Mouse (Mus musculus) gastrocnemius, postnatal 25 days (tissue): ENCODE results near the gene Oscp1. TPM values are rescaled to one million over a fixed set of nuclear protein-coding genes. Genes with fewer than 3 reads are reported as not detected.

Source experiments
- DNase-seq: peaks from one replicate; pipeline ENCODE4 v3.0.0; 2022
- total RNA-seq, 2 experiments: library from RNA; stranded (reverse); gene quantifications; 1 replicate in 1 of 2; 2 replicates in 1 of 2; pipeline ENCODE4 v1.2.3; 2021

The Oscp1 gene
- total RNA-seq, 2 experiments from 2014 or later, result 0.72 to 2.2 TPM

DNA sequence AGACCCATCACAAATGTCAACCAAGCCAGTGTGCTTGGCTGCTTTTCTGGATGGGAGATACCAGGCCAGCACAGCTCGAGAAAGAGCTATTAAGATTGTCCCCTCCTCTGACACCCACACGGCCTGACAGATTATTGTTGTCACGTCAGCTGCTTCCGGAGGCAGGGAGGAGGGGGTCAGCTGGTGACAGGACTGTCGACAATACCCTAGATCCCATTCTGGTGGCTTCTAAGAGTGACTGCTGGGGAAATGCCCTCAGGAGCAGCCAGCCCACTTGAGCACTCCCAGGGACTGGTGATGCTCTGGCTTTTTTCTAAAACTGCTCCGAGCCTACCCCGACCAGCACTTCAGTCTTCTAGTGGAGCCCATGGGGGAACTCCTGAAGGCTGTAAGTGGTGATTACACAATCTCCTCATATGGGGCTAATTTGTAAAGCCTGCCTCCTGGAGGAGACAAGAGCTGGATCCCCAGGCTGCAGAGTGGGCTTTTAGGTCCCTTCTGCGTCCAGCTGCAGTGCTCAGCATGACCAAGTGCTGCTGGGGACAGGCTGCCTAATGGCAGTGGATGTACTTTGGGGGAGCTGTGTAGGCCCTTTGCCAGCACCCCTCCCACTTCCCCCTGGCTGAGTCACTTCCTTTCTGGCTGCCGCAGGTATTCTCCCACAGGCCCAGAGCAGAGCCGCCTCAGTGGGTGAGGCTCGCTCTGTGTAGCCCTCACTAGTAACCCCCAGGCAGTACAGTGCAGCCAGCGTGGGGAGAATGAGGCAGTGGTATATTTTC lies 52.2 kb downstream of the Oscp1 start:
- peak; percentile 86 for DNase-seq

GRCm38 (mm10) chr4:126111153-126111549 lies 52.8 kb downstream of the Oscp1 start:
- DNase-seq, result no peak

DNA sequence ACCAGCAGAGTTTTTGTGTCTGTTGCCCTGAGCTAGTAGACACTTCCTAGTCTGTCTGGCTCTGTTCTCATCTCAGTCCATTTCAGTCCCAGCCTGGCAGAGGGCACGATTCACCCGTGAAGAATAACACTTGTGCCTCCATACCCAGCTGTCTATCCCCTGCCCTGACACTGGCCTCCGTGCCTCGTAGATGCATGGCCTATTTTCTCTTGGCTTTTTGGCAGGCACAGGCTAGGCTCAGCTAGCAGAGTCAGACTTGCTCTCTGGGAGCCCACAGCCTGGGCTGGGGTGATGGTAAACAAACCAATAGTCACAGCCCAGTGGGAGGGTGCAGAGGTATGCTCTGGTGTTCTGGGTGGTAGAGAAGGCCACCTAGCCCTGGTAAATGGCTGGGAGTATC lies 54.9 kb downstream of the Oscp1 start:
- peak; percentile 66 for DNase-seq

GRCm38 (mm10) chr4:126113943-126114342 lies 55.6 kb downstream of the Oscp1 start:
- DNase-seq, result peak; percentile 56

DNA sequence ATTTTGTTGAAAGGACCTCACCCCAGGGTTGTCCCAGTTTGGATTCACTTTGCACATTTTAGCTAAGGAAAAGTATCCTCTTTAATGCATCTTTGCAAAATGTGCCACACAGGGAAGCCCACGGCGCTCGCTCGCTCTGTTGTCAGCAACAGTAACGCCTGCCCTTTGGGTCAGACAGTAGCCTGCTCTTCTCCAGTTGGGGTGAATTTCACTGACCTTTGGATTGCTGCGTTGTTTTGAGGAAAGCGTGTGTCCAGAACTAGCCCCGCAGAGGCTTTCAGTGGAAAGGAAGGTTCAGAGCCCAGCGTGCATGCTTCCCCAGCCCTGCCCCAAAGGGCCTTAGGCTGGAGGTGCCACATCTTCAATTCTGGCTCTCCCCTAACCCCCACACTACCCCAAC lies 57.0 kb downstream of the Oscp1 start:
- DNase-seq, result no peak

- no peak for DNase-seq
Observed at GRCm38 (mm10) chr4:126115871-126116521, 57.6 kb downstream of the Oscp1 start.

DNA sequence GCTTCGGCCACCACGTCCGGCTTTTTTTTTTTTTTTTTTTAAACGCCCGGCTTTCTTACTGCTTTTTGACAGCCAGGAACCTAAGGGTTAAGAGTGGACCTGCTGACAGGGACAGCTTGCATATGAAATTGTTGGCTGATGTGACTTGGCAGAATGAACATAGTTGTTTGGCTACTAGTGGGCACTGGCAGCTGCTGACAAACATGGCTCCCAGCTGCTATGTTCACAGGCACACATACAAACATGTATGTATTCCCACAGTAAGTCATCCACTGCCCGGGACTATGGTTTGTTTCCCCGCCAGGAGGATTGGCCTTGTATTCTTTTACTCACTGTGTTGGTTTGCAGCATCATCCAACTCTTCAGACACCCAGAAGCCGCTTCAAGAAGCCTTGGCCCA lies 58.8 kb downstream of the Oscp1 start:
- DNase-seq, result no peak

DNA sequence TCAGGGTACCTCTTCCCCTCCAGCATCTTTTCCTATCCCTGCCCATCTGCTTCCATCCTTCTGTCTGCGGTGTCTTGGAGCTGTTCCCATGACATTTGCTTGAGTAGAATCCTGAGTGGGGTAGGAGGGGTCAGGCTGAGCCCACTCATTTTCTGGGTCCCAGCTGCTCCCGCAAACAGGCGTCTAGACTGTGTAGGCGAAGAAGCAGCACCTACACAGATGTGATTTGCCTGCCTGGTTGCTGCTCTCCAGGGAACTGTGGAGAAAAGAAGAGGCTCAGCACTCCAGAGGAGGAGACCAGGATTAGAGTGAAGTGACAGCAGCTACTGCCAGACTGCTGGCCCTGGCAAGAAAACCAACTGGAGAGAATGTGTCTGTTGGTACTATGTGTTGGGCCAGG lies 60.3 kb downstream of the Oscp1 start:
- DNase-seq, result no peak

GRCm38 (mm10) chr4:126119051-126119450 lies 60.7 kb downstream of the Oscp1 start:
- DNase-seq, result no peak

- DNase-seq, result no peak
Observed at GRCm38 (mm10) chr4:126120052-126120451, 61.7 kb downstream of the Oscp1 start.

GRCm38 (mm10) chr4:126120506-126120905 lies 62.1 kb downstream of the Oscp1 start:
- no peak for DNase-seq

DNA sequence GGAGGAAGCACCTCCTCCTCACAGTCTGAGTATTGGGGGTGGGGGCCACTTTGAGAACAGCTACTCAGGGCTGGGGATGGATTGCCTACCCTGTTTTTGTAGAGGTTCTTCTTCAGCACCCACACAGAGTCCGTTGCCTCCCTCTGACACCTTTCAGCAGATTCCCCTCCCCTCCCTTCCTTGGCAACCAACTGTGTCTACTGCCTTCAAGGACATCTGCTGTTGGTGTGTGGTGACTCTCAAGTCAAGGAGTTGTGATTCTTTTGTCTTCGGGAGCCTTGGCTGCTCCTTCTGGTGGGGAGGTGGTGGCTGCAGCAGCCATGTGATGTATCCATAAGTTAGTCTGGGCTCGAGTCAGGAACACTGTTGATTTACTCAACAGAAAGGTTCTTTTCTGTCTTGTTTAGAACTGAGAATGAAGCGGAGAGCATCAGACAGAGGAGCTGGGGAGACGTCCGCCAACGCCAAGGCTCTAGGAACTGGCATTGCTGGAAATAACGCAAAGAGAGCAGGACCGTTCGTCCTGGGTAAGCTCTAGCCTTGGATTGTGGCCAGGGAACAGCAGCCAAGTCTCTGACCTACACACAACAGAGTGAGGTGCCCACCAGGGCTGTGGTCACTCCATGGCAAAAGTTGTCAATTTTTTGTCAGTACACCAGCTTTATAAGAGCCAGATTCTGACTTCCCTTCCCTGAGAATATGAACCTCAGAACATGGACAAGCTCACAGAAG lies 65.1 kb downstream of the Oscp1 start:
- no peak for DNase-seq

DNA sequence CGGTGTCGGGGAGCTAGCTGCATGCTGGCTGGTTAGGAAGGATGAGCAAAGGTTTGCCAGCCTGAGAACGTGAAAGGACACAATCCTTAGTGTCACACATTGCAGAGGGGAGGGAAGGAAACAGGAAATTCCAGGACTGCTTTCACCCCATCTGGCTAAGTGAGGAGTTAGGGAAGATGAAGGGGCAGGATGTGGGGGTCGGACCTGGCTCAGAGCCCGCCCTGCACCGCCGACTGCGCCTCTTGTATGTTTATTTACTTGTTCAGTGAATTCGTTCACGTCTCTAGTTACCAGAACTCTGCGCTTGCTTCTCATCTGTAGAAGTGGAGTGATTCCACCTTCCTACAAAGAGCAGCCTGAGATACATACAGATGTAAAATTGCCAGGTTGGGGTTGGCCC lies 72.1 kb downstream of the Oscp1 start:
- DNase-seq, result no peak

GRCm38 (mm10) chr4:126131290-126132121 lies 73.1 kb downstream of the Oscp1 start:
- peak; percentile 41 for DNase-seq

GRCm38 (mm10) chr4:126132636-126133264 lies 74.4 kb downstream of the Oscp1 start:
- no peak for DNase-seq

- no peak for DNase-seq
Observed at GRCm38 (mm10) chr4:126134236-126134635, 75.9 kb downstream of the Oscp1 start.

DNA sequence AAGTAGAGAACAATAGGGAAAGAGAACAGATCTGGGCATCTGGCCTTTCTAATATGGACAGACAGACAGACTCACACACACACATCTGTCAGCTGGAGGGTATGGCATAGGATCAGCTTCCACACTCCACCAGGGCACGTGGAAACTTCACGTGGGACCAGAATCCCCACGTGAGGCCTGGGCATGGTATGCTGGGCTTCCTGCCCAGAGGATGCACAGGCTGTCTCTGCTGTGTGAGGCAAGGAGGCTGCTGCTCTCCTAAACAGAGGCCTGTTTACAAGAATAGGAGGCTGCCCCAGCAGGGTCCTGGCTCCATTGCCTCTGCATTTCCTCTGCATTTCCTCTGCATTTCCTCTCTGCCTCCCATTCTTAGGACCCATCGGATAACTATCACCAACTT lies 76.3 kb downstream of the Oscp1 start:
- DNase-seq, result no peak

GRCm38 (mm10) chr4:126137773-126138172 lies 79.4 kb downstream of the Oscp1 start:
- DNase-seq, result no peak

DNA sequence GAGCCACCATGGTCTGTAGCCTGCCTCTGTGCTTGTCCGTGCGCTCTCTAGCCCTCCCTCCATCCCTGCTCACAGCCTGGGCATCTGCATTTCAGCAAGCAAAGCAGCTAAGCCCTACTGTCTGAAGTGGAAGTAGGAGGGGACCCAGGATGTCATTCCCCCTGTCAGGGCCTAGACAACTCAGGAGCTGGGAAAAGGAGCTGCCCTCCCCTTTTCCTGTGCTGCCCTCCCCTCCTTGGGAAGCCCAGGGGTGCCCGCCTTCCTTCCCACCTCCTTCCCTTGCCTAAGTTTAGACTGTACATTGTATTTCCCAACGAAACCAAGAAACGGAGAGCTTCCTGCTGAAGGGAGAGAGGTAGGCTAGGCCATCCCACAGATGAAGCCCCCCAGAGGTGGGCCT lies 82.7 kb downstream of the Oscp1 start:
- no peak for DNase-seq
